14 mouse cellular contexts compared by ENCODE assay signal in the genomic region with DNA sequence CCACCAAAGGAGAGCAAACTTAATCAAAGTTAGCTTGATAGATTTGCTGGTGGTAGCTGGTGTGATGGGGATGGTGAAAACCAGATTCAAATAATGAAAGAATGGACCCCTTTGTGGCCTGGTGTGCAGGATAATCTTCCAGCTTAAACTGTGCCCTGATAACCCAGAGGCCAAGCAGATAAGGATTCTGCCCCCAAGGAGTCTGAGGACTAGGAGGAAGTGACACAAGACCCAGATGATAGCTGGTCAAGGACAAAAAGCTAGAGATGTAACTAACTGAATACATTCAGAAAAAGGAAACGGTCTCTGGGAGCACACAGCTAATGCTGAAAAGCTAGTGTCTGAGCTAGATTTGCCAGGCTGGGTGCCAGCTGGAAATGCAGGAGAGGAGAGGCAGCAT. TPM values are rescaled to one million over a fixed set of nuclear protein-coding genes. Genes with fewer than 3 reads are reported as not detected.
A peak's percentile ranks its signal among the peaks of the same experiment; 100 is the strongest.
DNase-seq lines count a peak whose midpoint lies in the region; ATAC-seq and TF ChIP-seq lines count a peak whose summit lies in the region.
"Had no signal": no experiment of that assay in that cellular context is flagged by ENCODE, and none has a peak within 500 bp of the region (broad histone marks: within the 10 kb centered on the region; RNA-seq: fewer than 3 reads in every experiment).

No protein-coding gene starts in this region.

- no peak for TF ChIP-seq EP300 in lung, postnatal 0 days (IDR thresholded peaks at IDR 0.05)

- H3K4me2 ChIP-seq in heart, embryonic 12.5 days: peak overlapping the region; percentile 83; the same call in 1 of the 2 replicates
- peak overlapping the region; percentile 91 for H3K4me2 ChIP-seq in liver, embryonic 15.5 days
- no peak overlapping the region for H3K4me2 ChIP-seq in hindbrain, embryonic 16.5 days (ENCODE audit: low read length)
- H3K4me2 ChIP-seq in lung, postnatal 0 days (replicated peaks; ENCODE audit: low read depth, low read length): no peak overlapping the region
- H3K4me2 ChIP-seq: forebrain, embryonic 15.5 days had no signal

- no peak overlapping the region for H3K27ac ChIP-seq in heart, embryonic 12.5 days (ENCODE audit: poor library complexity, severe bottlenecking)
- H3K27ac ChIP-seq in testis, adult 2 months (ENCODE audit: control insufficient read depth, insufficient read depth, low read depth, low read length): peak overlapping the region; percentile 50
- H3K27ac ChIP-seq in liver, embryonic 15.5 days (replicated peaks): no peak overlapping the region
- H3K27ac ChIP-seq in hindbrain, embryonic 16.5 days (ENCODE audit: low read depth, low read length): no peak overlapping the region
- H3K27ac ChIP-seq in lung, postnatal 0 days (ENCODE audit: low read length): no peak overlapping the region
- H3K27ac ChIP-seq: forebrain, embryonic 15.5 days; limb, embryonic 13.5 days; midbrain, embryonic 12.5 days had no signal

- 39% methylated on average over 1 of the region's 1 CpGs for WGBS in heart, embryonic 12.5 days
- WGBS in liver, embryonic 15.5 days (ENCODE audit: insufficient replicate concordance): 22% methylated on average over 1 of the region's 1 CpGs
- 88% methylated on average over 1 of the region's 1 CpGs for WGBS in hindbrain, embryonic 16.5 days
- 89% methylated on average over 1 of the region's 1 CpGs for WGBS in lung, postnatal 0 days

- no peak for TF ChIP-seq POLR2A in testis, adult 2 months (IDR thresholded peaks at IDR 0.05; ENCODE audit: control insufficient read depth, low read depth, low read length)

- DNase-seq in heart, adult 9 months (ENCODE audit: low spot score in 2 of 2): no peak
- DNase-seq in testis, postnatal 10 days (ENCODE audit: low spot score): no peak
- DNase-seq in lung, postnatal 0 days (ENCODE audit: low spot score): no peak
- DNase-seq: cerebellum, adult 11-12 months; kidney, postnatal 10 days; lung, postnatal 14 days; thymus, postnatal 36 days had no signal

- peaks cover 17% of the 10 kb centered on the region for H3K36me3 ChIP-seq in heart, embryonic 12.5 days
- peaks cover 1% of the 10 kb centered on the region; the same call in 1 of the 2 replicates for H3K36me3 ChIP-seq in testis, adult 2 months (ENCODE audit: control insufficient read depth, insufficient read depth, low read length)
- H3K36me3 ChIP-seq in liver, embryonic 15.5 days (replicated peaks): peaks cover 14% of the 10 kb centered on the region
- peaks cover 10% of the 10 kb centered on the region for H3K36me3 ChIP-seq in hindbrain, embryonic 16.5 days (ENCODE audit: control insufficient read depth, insufficient read depth, low read length)
- H3K36me3 ChIP-seq in lung, postnatal 0 days (ENCODE audit: insufficient read depth, low read length): 0 out of 2 replicates have a peak, but pooled peaks cover 11% of the 10 kb centered on the region

- H3K4me1 ChIP-seq in heart, embryonic 12.5 days (replicated peaks): peaks cover 22% of the 10 kb centered on the region
- H3K4me1 ChIP-seq in testis, adult 2 months (ENCODE audit: control insufficient read depth, insufficient read depth, low read length): peaks cover 11% of the 10 kb centered on the region
- peaks cover 50% of the 10 kb centered on the region for H3K4me1 ChIP-seq in liver, embryonic 15.5 days (replicated peaks)
- H3K4me1 ChIP-seq in hindbrain, embryonic 16.5 days (ENCODE audit: control insufficient read depth, insufficient read depth, low read depth, low read length): peaks cover 12% of the 10 kb centered on the region
- H3K4me1 ChIP-seq in lung, postnatal 0 days (ENCODE audit: insufficient read depth, low read depth, low read length): no peaks in the 10 kb centered on the region; the same call in 1 of the 2 replicates

- no peak overlapping the region for H3K9ac ChIP-seq in heart, embryonic 12.5 days
- H3K9ac ChIP-seq in liver, embryonic 15.5 days: no peak overlapping the region
- H3K9ac ChIP-seq in hindbrain, embryonic 16.5 days (ENCODE audit: low read depth, low read length): no peak overlapping the region
- no peak overlapping the region for H3K9ac ChIP-seq in lung, postnatal 0 days (replicated peaks; ENCODE audit: low read depth)
- H3K9ac ChIP-seq: forebrain, embryonic 15.5 days had no signal

- H3K4me3 ChIP-seq in heart, embryonic 12.5 days: no peak overlapping the region
- H3K4me3 ChIP-seq in testis, adult 2 months (ENCODE audit: control insufficient read depth, low read depth, low read length): no peak overlapping the region
- H3K4me3 ChIP-seq in liver, embryonic 15.5 days (replicated peaks): no peak overlapping the region
- H3K4me3 ChIP-seq in hindbrain, embryonic 16.5 days (ENCODE audit: low read length): no peak overlapping the region
- no peak overlapping the region for H3K4me3 ChIP-seq in lung, postnatal 0 days (ENCODE audit: low read depth, low read length)
- H3K4me3 ChIP-seq: forebrain, embryonic 15.5 days; midbrain, embryonic 12.5 days had no signal

- H3K27me3 ChIP-seq in heart, embryonic 12.5 days (replicated peaks): no peaks in the 10 kb centered on the region
- no peaks in the 10 kb centered on the region for H3K27me3 ChIP-seq in testis, adult 2 months (ENCODE audit: control insufficient read depth, insufficient read depth, low read length)
- H3K27me3 ChIP-seq in liver, embryonic 15.5 days: peaks cover 7% of the 10 kb centered on the region
- peaks cover 2% of the 10 kb centered on the region; the same call in 1 of the 2 replicates for H3K27me3 ChIP-seq in hindbrain, embryonic 16.5 days (replicated peaks; ENCODE audit: control insufficient read depth, insufficient read depth, low read length)
- no peaks in the 10 kb centered on the region for H3K27me3 ChIP-seq in lung, postnatal 0 days (replicated peaks; ENCODE audit: insufficient read depth, low read length)

- TF ChIP-seq CTCF in testis, adult 2 months (IDR thresholded peaks at IDR 0.05; ENCODE audit: control insufficient read depth, insufficient read depth, insufficient replicate concordance, low read depth, low read length): no peak
- no peak for TF ChIP-seq CTCF in lung, postnatal 0 days (IDR thresholded peaks at IDR 0.05)

- no peak for ATAC-seq in heart, embryonic 12.5 days (ENCODE audit: insufficient number of reproducible peaks, low FRiP score)
- ATAC-seq in liver, embryonic 15.5 days (ENCODE audit: insufficient read depth): no peak
- ATAC-seq in hindbrain, embryonic 16.5 days: no peak
- no peak for ATAC-seq in lung, postnatal 0 days
- ATAC-seq: forebrain, embryonic 15.5 days had no signal

- no peaks in the 10 kb centered on the region for H3K9me3 ChIP-seq in heart, embryonic 12.5 days (replicated peaks)
- H3K9me3 ChIP-seq in liver, embryonic 15.5 days (replicated peaks): no peaks in the 10 kb centered on the region
- H3K9me3 ChIP-seq in hindbrain, embryonic 16.5 days (ENCODE audit: control insufficient read depth, low read length): no peaks in the 10 kb centered on the region
- no peaks in the 10 kb centered on the region for H3K9me3 ChIP-seq in lung, postnatal 0 days (ENCODE audit: low read length)
- H3K9me3 ChIP-seq: forebrain, embryonic 15.5 days; limb, embryonic 13.5 days; midbrain, embryonic 12.5 days had no signal

RNA-seq across cellular contexts. Expression of gene Zfp839, which starts 1.9 kb away (rescaled TPM):
- polyA plus RNA-seq in heart, embryonic 12.5 days (2016; fragmentation: Nextera tagmentation; extraction: Ambion mirVana): 3.9 and 5.4 TPM in 2 replicates
- 5.3 and 6.1 TPM in 2 replicates for polyA plus RNA-seq in testis, adult 2 months (2012; rRNA removed)
- 1.7 and 1.8 TPM in 2 replicates for polyA plus RNA-seq in liver, embryonic 15.5 days (2015; fragmentation: Nextera tagmentation; extraction: Ambion mirVana)
- polyA plus RNA-seq in hindbrain, embryonic 16.5 days (2015; fragmentation: Nextera tagmentation; extraction: Ambion mirVana): 3.6 and 3.7 TPM in 2 replicates
- 2.4 and 3.3 TPM in 2 replicates for polyA plus RNA-seq in lung, postnatal 0 days (2015; fragmentation: Nextera tagmentation; extraction: Ambion mirVana)

RNA-seq across cellular contexts. Expression of gene Mok, which starts 11.2 kb away (rescaled TPM):
- polyA plus RNA-seq in heart, embryonic 12.5 days (2016; fragmentation: Nextera tagmentation; extraction: Ambion mirVana): 2.9 and 4.0 TPM in 2 replicates
- polyA plus RNA-seq in testis, adult 2 months (2012; rRNA removed): 96.9 and 102 TPM in 2 replicates
- 0.22 TPM in 2 replicates for polyA plus RNA-seq in liver, embryonic 15.5 days (2015; fragmentation: Nextera tagmentation; extraction: Ambion mirVana)
- 13.9 and 16.8 TPM in 2 replicates for polyA plus RNA-seq in hindbrain, embryonic 16.5 days (2015; fragmentation: Nextera tagmentation; extraction: Ambion mirVana)
- 11.1 and 11.9 TPM in 2 replicates for polyA plus RNA-seq in lung, postnatal 0 days (2015; fragmentation: Nextera tagmentation; extraction: Ambion mirVana)

RNA-seq across cellular contexts. Expression of gene Cinp, which starts 37.0 kb away (rescaled TPM):
- 63.3 and 66.7 TPM in 2 replicates for polyA plus RNA-seq in heart, embryonic 12.5 days (2016; fragmentation: Nextera tagmentation; extraction: Ambion mirVana)
- 13.4 and 13.6 TPM in 2 replicates for polyA plus RNA-seq in testis, adult 2 months (2012; rRNA removed)
- polyA plus RNA-seq in liver, embryonic 15.5 days (2015; fragmentation: Nextera tagmentation; extraction: Ambion mirVana): 49.9 and 56.6 TPM in 2 replicates
- 80.9 and 98.1 TPM in 2 replicates for polyA plus RNA-seq in hindbrain, embryonic 16.5 days (2015; fragmentation: Nextera tagmentation; extraction: Ambion mirVana)
- 33.8 and 43.4 TPM in 2 replicates for polyA plus RNA-seq in lung, postnatal 0 days (2015; fragmentation: Nextera tagmentation; extraction: Ambion mirVana)

RNA-seq across cellular contexts. Expression of gene Tecpr2, which starts 37.1 kb away (rescaled TPM):
- polyA plus RNA-seq in heart, embryonic 12.5 days (2016; fragmentation: Nextera tagmentation; extraction: Ambion mirVana): 3.8 and 4.5 TPM in 2 replicates
- polyA plus RNA-seq in testis, adult 2 months (2012; rRNA removed): 7.1 and 7.4 TPM in 2 replicates
- polyA plus RNA-seq in liver, embryonic 15.5 days (2015; fragmentation: Nextera tagmentation; extraction: Ambion mirVana): 1.6 and 1.8 TPM in 2 replicates
- polyA plus RNA-seq in hindbrain, embryonic 16.5 days (2015; fragmentation: Nextera tagmentation; extraction: Ambion mirVana): 5.3 and 7.0 TPM in 2 replicates
- polyA plus RNA-seq in lung, postnatal 0 days (2015; fragmentation: Nextera tagmentation; extraction: Ambion mirVana): 1.7 and 1.9 TPM in 2 replicates

Comparison
In these comparisons a context has a peak if more than half of its experiments do, and no peak if none do; other contexts are left out.
1. H3K4me2 ChIP-seq: peak in heart, embryonic 12.5 days (single experiment) and liver, embryonic 15.5 days (single experiment); none in hindbrain, embryonic 16.5 days (single experiment) and lung, postnatal 0 days (single experiment).